Mouse (Mus musculus) splenic B cell, adult 2 months (primary cell): ENCODE results near the gene Fam129a.
A peak's percentile ranks its signal among the peaks of the same experiment; 100 is the strongest.
"Not testable (repeated sequence)": the region's sequence is repeated elsewhere in the genome, so short reads cannot be mapped to it uniquely, and the experiment has no call there.

ENCODE experiments used
- DNase-seq: peaks from one replicate; pipeline ENCODE4 v3.0.0-alpha.2; 2011; ENCODE audit warnings: low read depth, low spot score
- H3K27me3 ChIP-seq: 2 replicates; pipeline ENCODE4 v1.6.1; 2012; ENCODE audit warnings: mild to moderate bottlenecking, low read length, moderate library complexity, mixed read lengths; ENCODE audit not compliant: control insufficient read depth, poor library complexity, insufficient read depth, severe bottlenecking
- H3K36me3 ChIP-seq: 2 replicates; pipeline ENCODE4 v1.6.1; 2012; ENCODE audit warnings: mild to moderate bottlenecking, low read length, moderate library complexity, mixed read lengths; ENCODE audit not compliant: control insufficient read depth, poor library complexity, insufficient read depth, severe bottlenecking

Gene Fam129a

GRCm38 (mm10) chr1:151598876-151599275, 27.9 kb downstream of the Fam129a start:
- H3K27me3 ChIP-seq, result no peaks in the 10 kb centered on the region
- no peak for DNase-seq
- H3K36me3 ChIP-seq, result no peaks in the 10 kb centered on the region

- no peak for DNase-seq
- Histone ChIP-seq H3K36me3 (no peaks in the 10 kb centered on the region), H3K27me3 (no peaks in the 10 kb centered on the region)
These were observed 33.3 kb downstream of the Fam129a start for GRCm38 (mm10) chr1:151604328-151604727.

- not testable (repeated sequence) for H3K27me3 ChIP-seq, DNase-seq, H3K36me3 ChIP-seq
These were observed 37.0 kb downstream of the Fam129a start for GRCm38 (mm10) chr1:151607957-151608356.

GRCm38 (mm10) chr1:151610621-151611020, 39.6 kb downstream of the Fam129a start:
- DNase-seq, result no peak
- no peaks in the 10 kb centered on the region for H3K36me3 ChIP-seq
- H3K27me3 ChIP-seq, result no peaks in the 10 kb centered on the region

GRCm38 (mm10) chr1:151614320-151614935, 43.4 kb downstream of the Fam129a start:
- no peak for DNase-seq
- no peaks in the 10 kb centered on the region for H3K36me3 ChIP-seq
- no peaks in the 10 kb centered on the region for H3K27me3 ChIP-seq

GRCm38 (mm10) chr1:151615625-151616024, 44.6 kb downstream of the Fam129a start:
- DNase-seq, result no peak
- Histone ChIP-seq H3K36me3 (no peaks in the 10 kb centered on the region), H3K27me3 (no peaks in the 10 kb centered on the region)

- no peak for DNase-seq
- no peaks in the 10 kb centered on the region for H3K36me3 ChIP-seq
- H3K27me3 ChIP-seq, result no peaks in the 10 kb centered on the region
These were observed 45.7 kb downstream of the Fam129a start for GRCm38 (mm10) chr1:151616555-151617205.

- H3K27me3 ChIP-seq, result no peaks in the 10 kb centered on the region
- no peak for DNase-seq
- no peaks in the 10 kb centered on the region for H3K36me3 ChIP-seq
These were observed 47.3 kb downstream of the Fam129a start for GRCm38 (mm10) chr1:151618251-151618650.

- DNase-seq, result no peak
- no peaks in the 10 kb centered on the region for H3K27me3 ChIP-seq
- no peaks in the 10 kb centered on the region for H3K36me3 ChIP-seq
These were observed 48.3 kb downstream of the Fam129a start for GRCm38 (mm10) chr1:151619281-151619711.

- DNase-seq, result peak; percentile 5
- no peaks in the 10 kb centered on the region for H3K36me3 ChIP-seq
- H3K27me3 ChIP-seq, result no peaks in the 10 kb centered on the region
These were observed 49.7 kb downstream of the Fam129a start for GRCm38 (mm10) chr1:151620730-151621129.

GRCm38 (mm10) chr1:151624442-151625226, 53.6 kb downstream of the Fam129a start:
- Histone ChIP-seq H3K27me3 (no peaks in the 10 kb centered on the region), H3K36me3 (no peaks in the 10 kb centered on the region)
- DNase-seq, result no peak

GRCm38 (mm10) chr1:151625260-151625659, 54.3 kb downstream of the Fam129a start:
- Histone ChIP-seq H3K27me3 (no peaks in the 10 kb centered on the region), H3K36me3 (no peaks in the 10 kb centered on the region)
- DNase-seq, result peak; percentile 15

- peak; percentile 8 for DNase-seq
- H3K27me3 ChIP-seq, result no peaks in the 10 kb centered on the region
- H3K36me3 ChIP-seq, result no peaks in the 10 kb centered on the region
These were observed 54.7 kb downstream of the Fam129a start for GRCm38 (mm10) chr1:151625690-151626089.

GRCm38 (mm10) chr1:151626631-151627030, 55.6 kb downstream of the Fam129a start:
- Histone ChIP-seq H3K27me3 (no peaks in the 10 kb centered on the region), H3K36me3 (no peaks in the 10 kb centered on the region)
- DNase-seq, result no peak

- Histone ChIP-seq H3K27me3 (no peaks in the 10 kb centered on the region), H3K36me3 (no peaks in the 10 kb centered on the region)
- no peak for DNase-seq
These were observed 56.2 kb downstream of the Fam129a start for GRCm38 (mm10) chr1:151627141-151627540.
